Mouse (Mus musculus): ENCODE data around the gene Slc13a2.

The Slc13a2 gene

GRCm38 (mm10) chr11:78355471-78356238 is 66.4 kb downstream of the Slc13a2 start:
- DNase-seq (ENCODE audit: extremely low read depth, low read depth, low spot score) = no peak

GRCm38 (mm10) chr11:78354905-78355304 is 67.1 kb downstream of the Slc13a2 start:
- DNase-seq (ENCODE audit: extremely low read depth, low read depth, low spot score) = no peak

GRCm38 (mm10) chr11:78353081-78353480 is 68.9 kb downstream of the Slc13a2 start:
- no peak for DNase-seq (ENCODE audit: extremely low read depth, low read depth, low spot score)

GRCm38 (mm10) chr11:78349441-78350358 is 72.3 kb downstream of the Slc13a2 start:
- no peak for DNase-seq (ENCODE audit: extremely low read depth, low read depth, low spot score)

GRCm38 (mm10) chr11:78348474-78348873 is 73.5 kb downstream of the Slc13a2 start:
- DNase-seq (ENCODE audit: extremely low read depth, low read depth, low spot score) = no peak

GRCm38 (mm10) chr11:78347908-78348307 is 74.1 kb downstream of the Slc13a2 start:
- no peak for DNase-seq (ENCODE audit: extremely low read depth, low read depth, low spot score)

Measured in fat pad, adult 2 months (tissue).